Mouse (Mus musculus) liver, embryonic 14.5 days (tissue): ENCODE results near the gene Stat4. TPM values are rescaled to one million over a fixed set of nuclear protein-coding genes. Genes with fewer than 3 reads are reported as not detected.

ENCODE experiments used
- ATAC-seq: fragments of 200-750 bp; cut with Nextera tagmentation; 2 replicates; pipeline ENCODE4 v1.8.0; 2017; ENCODE audit warnings: moderate number of reproducible peaks, mild to moderate bottlenecking, moderate library complexity; ENCODE audit not compliant: insufficient read depth
- DNase-seq, 3 experiments: peaks; one replicate each; pipeline ENCODE4 v3.0.0-alpha.2; 2012 to 2013; ENCODE audit warnings: low read depth in 3 of 3, low spot score in 3 of 3
- H3K27ac ChIP-seq: fragments of 300-500 bp; sonication (generic); 2 replicates; pipeline ENCODE4 v1.5.1; 2014; ENCODE audit warnings: moderate library complexity, mild to moderate bottlenecking, control low read depth, inconsistent platforms
- H3K27me3 ChIP-seq: fragments of 300-500 bp; sonication (generic); 2 replicates; pipeline ENCODE4 v1.6.1; 2014; ENCODE audit warnings: mild to moderate bottlenecking, low read length, moderate library complexity; ENCODE audit not compliant: control insufficient read depth, insufficient read depth
- H3K36me3 ChIP-seq: fragments of 300-500 bp; sonication (generic); replicated peaks from 2 replicates; pipeline ENCODE4 v1.6.1; 2014; ENCODE audit warnings: low read depth; ENCODE audit not compliant: control insufficient read depth, insufficient read depth
- H3K4me1 ChIP-seq, 2 experiments: fragments of 200-500 bp in 1 of 2; fragments of 300-500 bp in 1 of 2; sonication (generic) in 1 of 2; replicated peaks; 2 replicates each; pipeline ENCODE4 v1.6.1; 2012 to 2014; ENCODE audit warnings: antibody characterized with exemption in 1 of 2, inconsistent platforms in 1 of 2, low read length in 1 of 2; ENCODE audit not compliant: control insufficient read depth in 2 of 2, insufficient read depth in 2 of 2
- H3K4me2 ChIP-seq: fragments of 300-500 bp; sonication (generic); 2 replicates; pipeline ENCODE4 v1.6.1; 2014; ENCODE audit warnings: low read depth, mild to moderate bottlenecking, control low read depth, moderate library complexity
- H3K4me3 ChIP-seq, 2 experiments: fragments of 200-500 bp in 1 of 2; fragments of 300-500 bp in 1 of 2; sonication (generic) in 1 of 2; 2 replicates each; pipeline ENCODE4 v1.5.1; 2012 to 2014; ENCODE audit warnings: low read depth in 2 of 2, low read length in 2 of 2, mild to moderate bottlenecking in 2 of 2, control low read depth in 1 of 2, inconsistent platforms in 1 of 2, moderate library complexity in 1 of 2; ENCODE audit not compliant: insufficient read depth in 1 of 2
- H3K9ac ChIP-seq: fragments of 300-500 bp; sonication (generic); replicated peaks from 2 replicates; pipeline ENCODE4 v1.6.1; 2014; ENCODE audit warnings: mild to moderate bottlenecking, control low read depth, moderate library complexity
- H3K9me3 ChIP-seq: fragments of 300-500 bp; sonication (generic); 2 replicates; pipeline ENCODE4 v1.6.1; 2016; ENCODE audit warnings: low read length, mixed read lengths; ENCODE audit not compliant: control insufficient read depth
- CTCF ChIP-seq: IDR thresholded peaks from 2 replicates; pipeline ENCODE4 v1.5.1; 2016; ENCODE audit warnings: antibody characterized with exemption, low read depth, control low read depth
- EP300 ChIP-seq: IDR thresholded peaks from 2 replicates; pipeline ENCODE4 v1.6.1; 2016; ENCODE audit warnings: antibody characterized with exemption, low read depth
- WGBS: fragments of 180-500 bp; shearing (Covaris S2); extraction: QIAGEN DNeasy Blood & Tissue Kit; methylation state at CpG from one replicate; pipeline ENCODE4 v1.1.7; 2014; ENCODE audit not compliant: insufficient replicate concordance; 5-methylcytosine and 5-hydroxymethylcytosine counted together
- polyA plus RNA-seq, 2 experiments: library from polyadenylated mRNA; depleted of rRNA in 1 of 2; stranded (reverse) in 1 of 2; unstranded in 1 of 2; fragments of >200 nt; fragmentation: Nextera tagmentation in 1 of 2; extraction: Ambion mirVana in 1 of 2; gene quantifications; 2 replicates each; pipeline versions ENCODE4 v1.2.1 to v1.2.3; 2012 to 2014

Gene Stat4
- polyA plus RNA-seq, 2 experiments: 0.42 to 1.5 TPM

GRCm38 (mm10) chr1:52019621-52020020, 32.7 kb downstream of the Stat4 start:
- no peaks in the 10 kb centered on the region for H3K27me3 ChIP-seq
- H3K4me1 ChIP-seq: peaks cover 0 to 2% of the 10 kb centered on the region in 2 experiments; a peak in 2 of 4 replicates
- DNase-seq: no peak
- 32% methylated on average over 4 of the region's 4 CpGs for WGBS
- no peaks in the 10 kb centered on the region for H3K36me3 ChIP-seq
- no peak overlapping the region for H3K4me2 ChIP-seq
- no peak overlapping the region for H3K27ac ChIP-seq
- ATAC-seq: no peak
- no peaks in the 10 kb centered on the region for H3K9me3 ChIP-seq
- H3K4me3 ChIP-seq: no peak overlapping the region
- no peak overlapping the region for H3K9ac ChIP-seq
- TF ChIP-seq CTCF (no peak), EP300 (no peak)

GRCm38 (mm10) chr1:52021936-52022725, 35.2 kb downstream of the Stat4 start:
- no peak overlapping the region for H3K4me3 ChIP-seq
- no peaks in the 10 kb centered on the region for H3K27me3 ChIP-seq
- no peak overlapping the region for H3K4me2 ChIP-seq
- 51% methylated on average over 4 of the region's 4 CpGs for WGBS
- H3K27ac ChIP-seq: no peak overlapping the region
- TF ChIP-seq CTCF (no peak), EP300 (no peak)
- H3K9me3 ChIP-seq: no peaks in the 10 kb centered on the region
- peak in 1 of 3 experiments; percentile 7 for DNase-seq
- no peak overlapping the region for H3K9ac ChIP-seq
- ATAC-seq: no peak
- no peaks in the 10 kb centered on the region for H3K36me3 ChIP-seq
- peaks cover 0 to 2% of the 10 kb centered on the region in 2 experiments; a peak in 2 of 4 replicates for H3K4me1 ChIP-seq

GRCm38 (mm10) chr1:52028686-52029085, 41.7 kb downstream of the Stat4 start:
- TF ChIP-seq CTCF: no peak
- TF ChIP-seq EP300: no peak
- ATAC-seq (no peak), DNase-seq (no peak)
- Histone ChIP-seq H3K4me1 (no peaks in the 10 kb centered on the region), H3K9me3 (no peaks in the 10 kb centered on the region), H3K27me3 (no peaks in the 10 kb centered on the region), H3K9ac (no peak overlapping the region), H3K27ac (no peak overlapping the region), H3K36me3 (no peaks in the 10 kb centered on the region), H3K4me2 (no peak overlapping the region), H3K4me3 (no peak overlapping the region)
- 56% methylated on average over 5 of the region's 5 CpGs for WGBS

- Histone ChIP-seq H3K27ac (no peak overlapping the region), H3K4me1 (no peaks in the 10 kb centered on the region), H3K9ac (no peak overlapping the region), H3K36me3 (no peaks in the 10 kb centered on the region), H3K9me3 (no peaks in the 10 kb centered on the region), H3K4me3 (no peak overlapping the region), H3K27me3 (no peaks in the 10 kb centered on the region), H3K4me2 (no peak overlapping the region)
- ATAC-seq: no peak
- 58% methylated on average over 12 of the region's 12 CpGs for WGBS
- TF ChIP-seq CTCF: no peak
- no peak for TF ChIP-seq EP300
- no peak for DNase-seq
Observed at GRCm38 (mm10) chr1:52034816-52035752, 48.1 kb downstream of the Stat4 start.

GRCm38 (mm10) chr1:52039151-52039550, 52.2 kb downstream of the Stat4 start:
- TF ChIP-seq EP300 (no peak), CTCF (no peak)
- no peak overlapping the region for H3K4me3 ChIP-seq
- DNase-seq (no peak), ATAC-seq (no peak)
- H3K9me3 ChIP-seq: no peaks in the 10 kb centered on the region
- H3K4me2 ChIP-seq: no peak overlapping the region
- H3K27me3 ChIP-seq: no peaks in the 10 kb centered on the region
- H3K36me3 ChIP-seq: no peaks in the 10 kb centered on the region
- no peaks in the 10 kb centered on the region for H3K4me1 ChIP-seq
- no peak overlapping the region for H3K27ac ChIP-seq
- 64% methylated on average over 7 of the region's 7 CpGs for WGBS
- H3K9ac ChIP-seq: no peak overlapping the region
